Mouse (Mus musculus) layer of hippocampus, adult 2 months (tissue): ENCODE measurements around the gene Efna2. TPM values are rescaled to one million over a fixed set of nuclear protein-coding genes. Genes with fewer than 3 reads are reported as not detected.

ENCODE experiments used
- DNase-seq, 2 experiments: peaks; one replicate each; pipeline ENCODE4 v3.0.0; 2022; ENCODE audit warnings: low spot score in 2 of 2
- H3K27ac ChIP-seq: fragments of 200-600 bp; 2 replicates; pipeline ENCODE4 v1.8.1; 2022
- H3K4me3 ChIP-seq: fragments of 200-600 bp; 2 replicates; pipeline ENCODE4 v1.8.1; 2022; ENCODE audit warnings: mild to moderate bottlenecking
- CTCF ChIP-seq: fragments of 200-600 bp; conservative IDR thresholded peaks from 2 replicates; pipeline ENCODE4 v1.8.1; 2022; ENCODE audit warnings: antibody characterized with exemption, mild to moderate bottlenecking, moderate library complexity
- total RNA-seq, 2 experiments: library from RNA; stranded (reverse); gene quantifications; 2 replicates each; pipeline ENCODE4 v1.2.3; 2021

Efna2 gene
- total RNA-seq, 2 experiments from 2014 or later, result 7.1 to 9.7 TPM

- Histone ChIP-seq H3K27ac (peak overlapping the region; percentile 99), H3K4me3 (peak overlapping the region; percentile 60)
- no peak for TF ChIP-seq CTCF
- no peak for DNase-seq
Observed at GRCm38 (mm10) chr10:80136952-80137625, 42.2 kb upstream of the Efna2 start.

DNA sequence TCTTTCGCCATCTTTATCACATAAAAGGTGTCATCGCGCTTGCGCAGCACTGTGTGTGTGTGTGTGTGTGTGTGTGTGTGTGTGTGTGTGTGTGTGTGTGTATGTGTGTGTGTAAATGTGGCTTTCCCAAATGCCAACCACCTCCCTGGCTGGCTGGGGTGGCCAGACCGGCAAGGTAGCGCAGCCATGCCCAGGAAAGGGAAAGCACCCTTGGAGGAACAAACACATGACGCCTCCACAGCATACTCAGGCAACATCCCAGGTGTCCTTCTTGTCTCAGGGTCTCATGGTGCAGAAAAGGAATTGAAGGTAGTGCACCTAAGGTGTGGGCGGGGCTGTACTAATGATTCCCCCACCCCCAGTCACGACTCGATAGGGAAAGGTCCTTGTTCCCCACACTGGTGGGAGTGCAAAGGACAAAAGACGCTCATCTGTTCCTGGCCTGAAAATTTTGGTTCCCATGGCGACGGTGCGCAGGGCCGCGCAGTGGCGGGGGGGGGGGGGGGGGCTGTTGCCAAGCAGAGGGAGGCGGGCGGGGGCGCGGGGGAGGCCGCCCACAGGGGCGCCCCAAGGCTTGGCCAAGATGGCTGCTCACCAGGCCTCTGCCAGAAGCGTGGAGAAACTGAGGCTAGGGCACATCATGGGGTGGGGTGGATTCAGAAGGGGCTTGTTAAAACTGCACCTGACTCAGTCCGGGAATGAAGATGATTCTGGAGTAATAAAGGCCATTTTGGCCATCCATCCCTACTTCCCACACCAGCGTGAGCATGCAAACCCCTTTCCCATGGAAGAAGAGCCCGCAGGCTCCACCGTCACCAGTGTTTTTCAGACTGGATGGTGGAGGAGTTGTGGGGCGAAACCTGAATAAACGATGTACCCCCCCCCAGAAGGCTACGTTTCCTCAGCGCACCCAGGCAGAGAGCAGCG is 41.4 kb upstream of the Efna2 start:
- peak overlapping the region; percentile 99 for H3K27ac ChIP-seq
- DNase-seq, result no peak
- H3K4me3 ChIP-seq, result peak overlapping the region; percentile 80

DNA sequence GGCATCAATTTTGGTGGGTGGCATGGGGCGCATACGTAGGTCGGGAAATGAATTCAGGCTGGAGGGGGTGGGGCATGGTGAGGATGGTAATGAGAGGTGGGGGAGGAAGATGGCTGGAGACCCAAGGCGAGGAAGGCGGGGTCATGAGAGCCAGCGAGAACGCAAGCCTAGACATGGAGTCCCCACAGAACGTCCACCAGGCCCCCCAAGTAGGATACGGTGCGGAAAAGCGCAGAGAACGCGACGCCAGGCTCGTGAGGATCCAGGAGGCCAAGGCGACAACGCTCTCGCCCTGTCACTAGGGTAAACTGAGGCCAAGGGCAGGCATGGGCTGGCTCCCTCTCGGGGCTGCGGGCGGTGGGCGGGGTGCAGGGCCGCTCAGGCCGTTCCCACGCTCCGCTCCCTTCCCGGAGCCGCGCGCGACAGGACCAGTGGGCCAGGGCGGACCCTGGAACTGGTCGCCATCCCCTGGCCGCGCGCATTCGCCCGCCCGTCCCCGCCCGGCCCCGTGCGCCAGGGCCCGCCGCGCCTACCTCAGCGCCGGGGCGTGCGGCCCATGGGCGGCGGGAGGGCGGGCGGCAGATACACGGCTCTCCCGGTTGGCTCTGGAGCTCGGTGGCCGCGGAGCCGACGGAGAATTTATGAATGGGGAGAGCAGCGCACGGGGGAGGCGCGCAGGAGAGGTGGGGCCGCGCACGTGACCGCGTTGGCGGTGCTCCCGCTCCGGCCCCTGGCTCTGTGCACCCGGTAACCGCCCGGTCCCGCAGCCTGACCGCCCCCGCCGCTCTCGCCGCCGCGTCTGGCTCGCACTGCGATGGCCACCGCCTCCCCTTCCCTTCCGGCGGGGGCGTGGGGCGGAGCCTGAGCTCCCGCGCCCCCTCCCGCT is 40.5 kb upstream of the Efna2 start, which contains the start of gene Atp5d:
Atp5d (plus strand) TSS at position 80 of the 886 bp plus-strand sequence.
- DNase-seq, result peak in 1 of 2 experiments; percentile 72
- Histone ChIP-seq H3K27ac (peak within 1 kb of the TSS; percentile 99), H3K4me3 (peak within 1 kb of the TSS; percentile 80)
- TF ChIP-seq CTCF, result no peak

More for the DNA sequence above, 41.4 kb upstream of the Efna2 start:
- no peak for TF ChIP-seq CTCF

- Histone ChIP-seq H3K27ac (peak overlapping the region; percentile 99), H3K4me3 (peak overlapping the region; percentile 80)
- DNase-seq, result no peak
- no peak for TF ChIP-seq CTCF
Observed at GRCm38 (mm10) chr10:80139439-80139775, 39.9 kb upstream of the Efna2 start.

- Histone ChIP-seq H3K4me3 (no peak overlapping the region), H3K27ac (peak overlapping the region; percentile 99)
- DNase-seq, result no peak
- no peak for TF ChIP-seq CTCF
Observed at GRCm38 (mm10) chr10:80139975-80140665, 39.2 kb upstream of the Efna2 start.

GRCm38 (mm10) chr10:80140666-80141035 is 38.6 kb upstream of the Efna2 start, which contains the start of gene Cbarp:
Gene Cbarp (minus strand): TSS chr10:80140835.
- peak within 1 kb of the TSS; percentile 99 for H3K27ac ChIP-seq
- DNase-seq, result no peak
- no peak for TF ChIP-seq CTCF
- peak within 1 kb of the TSS; percentile 85 for H3K4me3 ChIP-seq

DNA sequence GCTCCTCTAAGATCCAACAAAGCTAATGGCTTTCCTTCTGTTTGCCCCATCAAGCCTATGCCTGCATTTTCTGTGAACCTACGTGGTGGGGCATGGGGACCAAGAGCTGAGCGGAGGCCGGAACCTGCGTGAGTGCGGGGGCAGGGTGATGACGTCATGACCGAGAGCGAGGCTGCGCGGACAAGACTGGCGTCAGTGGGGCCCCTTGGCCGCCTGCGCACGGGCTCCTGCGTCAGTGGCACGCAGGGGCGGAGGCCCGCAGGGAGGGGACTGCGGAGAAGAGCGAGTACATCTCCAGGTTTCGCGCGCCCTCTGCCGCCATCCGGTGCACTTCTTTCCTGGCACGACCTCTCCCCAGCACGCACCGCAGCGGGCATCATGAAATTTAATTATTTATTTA is 38.0 kb upstream of the Efna2 start:
- peak; percentile 97 to 98 for DNase-seq
- peak; percentile 77 for TF ChIP-seq CTCF
- peak overlapping the region; percentile 98 for H3K27ac ChIP-seq
- peak overlapping the region; percentile 85 for H3K4me3 ChIP-seq

DNA sequence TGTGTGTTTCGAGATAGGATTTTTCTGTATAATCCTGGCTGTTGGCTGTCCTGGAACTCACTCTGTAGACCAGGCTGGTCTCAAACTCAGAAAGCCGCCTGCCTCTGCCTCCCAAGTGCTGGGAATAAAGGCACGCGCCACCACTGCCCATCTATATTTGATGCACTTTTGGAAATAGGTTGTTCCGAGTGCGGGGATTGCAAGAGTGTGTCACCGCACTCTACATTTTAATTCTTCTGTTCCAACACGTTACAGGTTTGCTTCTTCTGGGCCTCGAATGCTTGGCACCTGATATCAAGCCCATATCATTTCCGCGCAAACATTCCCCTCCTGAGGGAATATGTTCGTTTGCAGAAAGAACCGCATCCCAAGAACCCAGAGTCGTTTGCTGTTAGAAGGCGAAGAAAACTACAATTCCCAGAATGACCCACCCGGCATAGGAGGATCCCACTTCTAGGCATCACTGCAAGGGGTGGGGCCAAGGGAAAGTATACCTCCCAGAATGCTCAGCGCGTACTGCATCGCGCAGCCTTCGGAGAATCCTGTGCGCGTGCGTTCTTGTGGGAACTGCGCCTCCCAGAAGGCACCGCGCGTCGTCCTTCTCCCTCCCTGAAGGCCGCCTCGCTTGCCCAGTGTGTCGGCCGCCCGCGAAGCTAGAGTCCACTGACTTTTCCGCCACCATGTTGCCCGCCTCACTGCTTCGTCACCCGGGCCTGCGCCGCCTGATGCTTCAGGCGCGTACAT is 37.3 kb upstream of the Efna2 start:
- H3K27ac ChIP-seq, result peak overlapping the region; percentile 98
- TF ChIP-seq CTCF, result no peak; the same call in 1 of the 2 replicates
- peak; percentile 94 to 97 for DNase-seq
- H3K4me3 ChIP-seq, result peak overlapping the region; percentile 85

DNA sequence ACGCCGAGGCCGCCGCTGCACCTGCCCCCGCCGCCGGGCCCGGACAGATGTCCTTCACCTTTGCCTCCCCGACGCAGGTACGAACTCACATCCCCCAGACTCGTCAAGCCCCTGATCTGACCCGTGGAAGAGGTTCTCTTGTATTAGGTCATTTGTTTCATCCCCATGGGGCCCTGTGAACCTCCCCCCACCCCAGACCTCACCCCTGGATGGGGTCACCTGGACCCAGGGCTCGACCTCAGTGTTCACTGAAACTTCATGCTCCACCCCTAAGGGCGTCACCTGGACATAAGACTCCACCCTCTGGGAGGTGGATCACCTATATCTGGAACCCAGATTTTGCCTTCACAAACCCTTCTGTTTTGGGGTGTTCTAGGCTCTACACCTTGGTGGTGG is 36.8 kb upstream of the Efna2 start:
- H3K27ac ChIP-seq, result peak overlapping the region; percentile 98
- no peak for TF ChIP-seq CTCF
- DNase-seq, result no peak
- H3K4me3 ChIP-seq, result peak overlapping the region; percentile 85

DNA sequence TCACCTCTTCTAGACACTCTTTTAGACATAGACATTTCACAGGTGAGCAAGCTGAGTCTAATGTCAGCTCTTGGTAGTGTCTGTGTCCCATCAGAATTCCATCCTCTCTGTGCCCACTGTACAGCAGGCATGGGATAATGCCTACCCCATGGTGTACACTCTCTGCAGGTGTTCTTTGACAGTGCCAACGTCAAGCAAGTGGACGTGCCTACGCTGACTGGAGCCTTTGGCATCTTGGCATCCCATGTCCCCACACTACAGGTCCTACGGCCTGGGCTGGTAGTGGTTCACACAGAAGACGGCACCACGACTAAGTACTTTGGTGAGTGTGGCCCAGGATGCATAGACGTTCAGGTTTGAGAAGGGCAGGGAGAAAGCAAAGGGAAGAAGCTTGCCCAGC is 35.6 kb upstream of the Efna2 start:
- H3K27ac ChIP-seq, result no peak overlapping the region
- no peak for TF ChIP-seq CTCF
- H3K4me3 ChIP-seq, result peak overlapping the region; percentile 85
- DNase-seq, result no peak

DNA sequence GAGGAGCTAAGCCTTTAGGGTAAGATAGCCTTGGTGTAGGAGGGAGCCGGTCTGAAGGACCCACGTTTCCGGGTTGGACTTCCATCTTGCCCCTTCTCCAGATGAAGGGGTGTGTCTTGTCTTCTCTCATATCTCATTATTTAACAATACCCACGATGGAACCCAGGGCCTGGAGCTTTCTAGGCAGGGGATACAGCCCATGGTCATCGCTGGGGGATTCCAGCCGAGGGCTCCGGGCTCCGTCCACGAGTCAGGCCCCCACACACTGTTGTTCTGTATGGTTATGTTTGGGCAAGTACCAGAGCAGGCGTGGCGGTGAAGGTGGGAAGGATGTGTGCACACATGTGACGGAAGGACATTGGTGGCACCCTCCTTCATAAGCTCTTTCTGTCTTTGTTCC is 35.1 kb upstream of the Efna2 start:
- Histone ChIP-seq H3K4me3 (no peak overlapping the region; the same call in 1 of the 2 replicates), H3K27ac (no peak overlapping the region)
- no peak for TF ChIP-seq CTCF
- no peak for DNase-seq
